Mouse (Mus musculus): ENCODE results near the gene Tenm3. TPM values are rescaled to one million over a fixed set of nuclear protein-coding genes. Genes with fewer than 3 reads are reported as not detected.

Tenm3 gene
- polyA plus RNA-seq, 1 experiment, result 12.8 TPM

DNA sequence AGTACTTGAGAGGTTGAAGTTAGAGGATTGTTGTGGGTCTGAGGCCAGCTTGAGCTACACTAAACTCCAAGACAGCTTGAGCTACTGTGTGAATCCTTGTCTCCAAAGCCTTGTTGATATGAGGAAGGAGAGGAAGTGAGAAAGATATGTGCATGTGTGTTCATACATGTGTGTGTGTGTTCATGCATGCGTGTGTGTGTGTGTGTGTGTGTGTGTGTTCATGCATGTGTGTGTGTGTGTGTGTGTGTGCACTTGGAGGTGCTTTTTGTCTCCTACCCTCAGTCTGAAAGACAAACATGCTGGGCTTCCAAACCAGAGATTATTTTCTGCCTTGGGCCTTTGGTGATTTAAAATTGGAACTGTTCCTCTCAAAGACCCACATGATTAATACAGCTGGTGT is 184.5 kb downstream of the Tenm3 start:
- no peak overlapping the region for H3K4me2 ChIP-seq (ENCODE audit: low read depth)
- no peak for TF ChIP-seq MYOG (IDR thresholded peaks at IDR 0.05; ENCODE audit: control insufficient read depth in 1 of 3, insufficient read depth in 1 of 3, insufficient read length in 2 of 3, low read depth in 2 of 3)
- no peak for TF ChIP-seq CEBPB (IDR thresholded peaks at IDR 0.05; ENCODE audit: insufficient read depth, poor library complexity, severe bottlenecking)
- TF ChIP-seq USF1 (IDR thresholded peaks at IDR 0.05; ENCODE audit: low read depth), result no peak
- TF ChIP-seq SRF (IDR thresholded peaks at IDR 0.05; ENCODE audit: control insufficient read depth, insufficient read length, low read depth), result no peak
- no peak for TF ChIP-seq E2F4 (IDR thresholded peaks at IDR 0.05; ENCODE audit: insufficient read depth)
- TF ChIP-seq POLR2AphosphoS2 (IDR thresholded peaks at IDR 0.05; ENCODE audit: insufficient read length, low read depth), result no peak
- TF ChIP-seq TCF3 (IDR thresholded peaks at IDR 0.05; ENCODE audit: insufficient read length, low read depth), result no peak
- no peak for TF ChIP-seq POLR2A (IDR thresholded peaks at IDR 0.05; ENCODE audit: insufficient read length, low read depth)
- TF ChIP-seq MAX (IDR thresholded peaks at IDR 0.05; ENCODE audit: low read depth), result no peak
- TF ChIP-seq MYOD1 (IDR thresholded peaks at IDR 0.05; ENCODE audit: control insufficient read depth in 1 of 3, insufficient read length in 2 of 3, low read depth in 2 of 3), result no peak
- TF ChIP-seq TCF12 (IDR thresholded peaks at IDR 0.05; ENCODE audit: insufficient read depth, poor library complexity, severe bottlenecking), result no peak
- H3K36me3 ChIP-seq (ENCODE audit: control insufficient read depth, insufficient read depth), result no peaks in the 10 kb centered on the region
- H3K79me2 ChIP-seq (ENCODE audit: control insufficient read depth, insufficient read depth), result no peaks in the 10 kb centered on the region
- no peaks in the 10 kb centered on the region for H3K27me3 ChIP-seq (ENCODE audit: control insufficient read depth, insufficient read depth, insufficient read length)
- no peak overlapping the region for H3K4me3 ChIP-seq
- no peak overlapping the region for H3ac ChIP-seq (ENCODE audit: control insufficient read depth, insufficient read length)

DNA sequence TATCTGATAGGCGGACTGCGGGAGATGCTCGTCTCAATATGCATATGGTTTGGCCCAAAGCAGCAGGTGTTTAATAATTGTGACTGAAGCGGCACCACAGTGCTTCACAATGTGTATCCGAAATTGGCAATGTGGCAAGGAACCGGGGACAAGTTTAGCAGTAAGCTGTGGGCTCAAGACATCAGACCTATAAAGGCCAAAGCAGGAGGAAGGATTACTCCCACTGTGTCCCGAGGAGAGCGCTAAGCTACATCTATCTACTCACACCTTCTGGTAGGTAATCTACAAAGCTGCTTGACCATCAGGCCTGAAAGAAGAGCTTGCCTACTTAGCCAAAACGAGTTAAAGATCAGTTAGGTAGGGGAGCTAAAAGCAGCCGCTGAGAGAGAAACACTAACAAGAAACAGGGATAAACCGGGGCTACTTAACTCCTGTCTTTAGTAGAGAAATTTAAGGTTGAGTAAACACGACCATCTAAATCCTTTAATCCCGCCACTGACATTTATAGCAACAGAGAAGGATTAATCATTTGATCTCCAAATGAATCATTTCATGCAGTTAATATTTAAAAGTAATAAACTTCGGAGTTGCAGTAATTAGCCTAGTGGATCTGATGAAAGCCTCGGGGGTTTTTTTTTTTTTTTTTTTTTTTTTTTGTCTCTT is 188.2 kb downstream of the Tenm3 start:
- H3K4me3 ChIP-seq, result no peak overlapping the region
- TF ChIP-seq REST (IDR thresholded peaks at IDR 0.05; ENCODE audit: insufficient read depth, insufficient read length) (no peak), CEBPB (IDR thresholded peaks at IDR 0.05; ENCODE audit: insufficient read depth, poor library complexity, severe bottlenecking) (no peak), MYOD1 (IDR thresholded peaks at IDR 0.05; ENCODE audit: control insufficient read depth in 1 of 3, insufficient read length in 2 of 3, low read depth in 2 of 3) (no peak), POLR2AphosphoS2 (IDR thresholded peaks at IDR 0.05; ENCODE audit: insufficient read length, low read depth) (no peak), MAX (IDR thresholded peaks at IDR 0.05; ENCODE audit: low read depth) (no peak), E2F4 (IDR thresholded peaks at IDR 0.05; ENCODE audit: insufficient read depth) (no peak), TCF3 (IDR thresholded peaks at IDR 0.05; ENCODE audit: insufficient read length, low read depth) (no peak), POLR2A (IDR thresholded peaks at IDR 0.05; ENCODE audit: insufficient read length, low read depth) (no peak), SRF (IDR thresholded peaks at IDR 0.05; ENCODE audit: control insufficient read depth, insufficient read length, low read depth) (no peak), MYOG (IDR thresholded peaks at IDR 0.05; ENCODE audit: control insufficient read depth in 1 of 3, insufficient read depth in 1 of 3, insufficient read length in 2 of 3, low read depth in 2 of 3) (no peak), USF1 (IDR thresholded peaks at IDR 0.05; ENCODE audit: low read depth) (no peak), TCF12 (IDR thresholded peaks at IDR 0.05; ENCODE audit: insufficient read depth, poor library complexity, severe bottlenecking) (no peak)
- peak overlapping the region; percentile 5 for H3K4me2 ChIP-seq (ENCODE audit: low read depth)
- no peak overlapping the region for H3ac ChIP-seq (ENCODE audit: control insufficient read depth, insufficient read length)
- H3K27me3 ChIP-seq (ENCODE audit: control insufficient read depth, insufficient read depth, insufficient read length), result no peaks in the 10 kb centered on the region
- H3K36me3 ChIP-seq (ENCODE audit: control insufficient read depth, insufficient read depth), result no peaks in the 10 kb centered on the region
- H3K79me2 ChIP-seq (ENCODE audit: control insufficient read depth, insufficient read depth), result no peaks in the 10 kb centered on the region

DNA sequence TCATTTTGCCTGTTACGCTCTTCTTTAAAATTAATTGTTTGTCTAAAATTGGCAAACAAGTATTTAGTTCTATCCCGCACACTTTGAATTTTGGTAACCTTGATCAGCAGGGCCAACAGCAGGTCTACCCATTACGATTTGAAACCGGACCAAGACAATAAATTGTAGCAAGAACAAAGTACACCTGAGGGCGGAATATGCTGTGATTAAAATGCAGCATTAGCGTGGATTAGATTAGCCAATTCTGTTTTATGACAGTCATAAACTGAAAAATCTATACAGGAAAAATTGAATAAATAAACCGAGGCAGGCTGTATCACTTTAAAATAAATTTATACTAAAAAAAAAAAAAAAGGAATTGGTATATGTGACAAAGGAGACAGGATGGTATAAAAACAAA is 193.9 kb downstream of the Tenm3 start:
- peaks cover 3% of the 10 kb centered on the region for H3K36me3 ChIP-seq (ENCODE audit: control insufficient read depth, insufficient read depth)
- H3ac ChIP-seq (ENCODE audit: control insufficient read depth, insufficient read length), result no peak overlapping the region
- TF ChIP-seq SRF (IDR thresholded peaks at IDR 0.05; ENCODE audit: control insufficient read depth, insufficient read length, low read depth) (no peak), POLR2AphosphoS2 (IDR thresholded peaks at IDR 0.05; ENCODE audit: insufficient read length, low read depth) (no peak), MAX (IDR thresholded peaks at IDR 0.05; ENCODE audit: low read depth) (no peak), MYOD1 (IDR thresholded peaks at IDR 0.05; ENCODE audit: control insufficient read depth in 1 of 3, insufficient read length in 2 of 3, low read depth in 2 of 3) (no peak), TCF3 (IDR thresholded peaks at IDR 0.05; ENCODE audit: insufficient read length, low read depth) (no peak), TCF12 (IDR thresholded peaks at IDR 0.05; ENCODE audit: insufficient read depth, poor library complexity, severe bottlenecking) (no peak), CEBPB (IDR thresholded peaks at IDR 0.05; ENCODE audit: insufficient read depth, poor library complexity, severe bottlenecking) (no peak), POLR2A (IDR thresholded peaks at IDR 0.05; ENCODE audit: insufficient read length, low read depth) (no peak), REST (IDR thresholded peaks at IDR 0.05; ENCODE audit: insufficient read depth, insufficient read length) (no peak), USF1 (IDR thresholded peaks at IDR 0.05; ENCODE audit: low read depth) (no peak), E2F4 (IDR thresholded peaks at IDR 0.05; ENCODE audit: insufficient read depth) (no peak), MYOG (IDR thresholded peaks at IDR 0.05; ENCODE audit: control insufficient read depth in 1 of 3, insufficient read depth in 1 of 3, insufficient read length in 2 of 3, low read depth in 2 of 3) (no peak)
- no peaks in the 10 kb centered on the region for H3K27me3 ChIP-seq (ENCODE audit: control insufficient read depth, insufficient read depth, insufficient read length)
- no peaks in the 10 kb centered on the region for H3K79me2 ChIP-seq (ENCODE audit: control insufficient read depth, insufficient read depth)
- H3K4me3 ChIP-seq, result no peak overlapping the region
- H3K4me2 ChIP-seq (ENCODE audit: low read depth), result no peak overlapping the region

DNA sequence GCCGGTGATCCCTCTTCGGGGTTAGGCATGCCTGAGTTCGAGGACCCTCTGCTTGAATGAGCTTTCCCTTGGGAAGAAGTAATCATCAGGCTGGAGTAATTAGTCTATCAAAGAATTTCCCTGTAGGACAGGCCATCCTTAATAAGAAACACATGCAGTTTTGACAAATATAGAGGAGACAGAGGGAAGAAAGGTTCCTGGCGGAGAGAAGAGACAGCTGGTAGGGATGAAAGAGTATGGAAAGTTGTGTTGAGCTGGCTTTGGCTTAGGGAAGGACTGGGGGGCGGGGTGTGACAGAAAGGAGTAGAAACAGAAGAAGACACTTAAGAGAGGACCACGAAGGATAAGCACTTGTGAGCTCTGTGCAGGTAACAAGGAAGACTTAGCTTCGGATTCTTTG is 194.3 kb downstream of the Tenm3 start:
- Histone ChIP-seq H3K79me2 (ENCODE audit: control insufficient read depth, insufficient read depth) (no peaks in the 10 kb centered on the region), H3ac (ENCODE audit: control insufficient read depth, insufficient read length) (no peak overlapping the region), H3K4me3 (no peak overlapping the region), H3K4me2 (ENCODE audit: low read depth) (no peak overlapping the region), H3K36me3 (ENCODE audit: control insufficient read depth, insufficient read depth) (peaks cover 7% of the 10 kb centered on the region), H3K27me3 (ENCODE audit: control insufficient read depth, insufficient read depth, insufficient read length) (no peaks in the 10 kb centered on the region)
- TF ChIP-seq TCF3 (IDR thresholded peaks at IDR 0.05; ENCODE audit: insufficient read length, low read depth), result no peak
- TF ChIP-seq REST (IDR thresholded peaks at IDR 0.05; ENCODE audit: insufficient read depth, insufficient read length), result no peak
- no peak for TF ChIP-seq MAX (IDR thresholded peaks at IDR 0.05; ENCODE audit: low read depth)
- TF ChIP-seq TCF12 (IDR thresholded peaks at IDR 0.05; ENCODE audit: insufficient read depth, poor library complexity, severe bottlenecking), result no peak
- TF ChIP-seq MYOG (IDR thresholded peaks at IDR 0.05; ENCODE audit: control insufficient read depth in 1 of 3, insufficient read depth in 1 of 3, insufficient read length in 2 of 3, low read depth in 2 of 3), result no peak
- TF ChIP-seq POLR2AphosphoS2 (IDR thresholded peaks at IDR 0.05; ENCODE audit: insufficient read length, low read depth), result no peak
